Mouse (Mus musculus) WW6 (cell line): ENCODE results near the gene Ism2.
"Not testable (repeated sequence)": the region's sequence is repeated elsewhere in the genome, so short reads cannot be mapped to it uniquely, and the experiment has no call there.

Experiments used
- DNase-seq: peaks from one replicate; pipeline ENCODE4 v3.0.0-alpha.2; 2013; ENCODE audit warnings: low read depth, low spot score

The Ism2 gene

DNA sequence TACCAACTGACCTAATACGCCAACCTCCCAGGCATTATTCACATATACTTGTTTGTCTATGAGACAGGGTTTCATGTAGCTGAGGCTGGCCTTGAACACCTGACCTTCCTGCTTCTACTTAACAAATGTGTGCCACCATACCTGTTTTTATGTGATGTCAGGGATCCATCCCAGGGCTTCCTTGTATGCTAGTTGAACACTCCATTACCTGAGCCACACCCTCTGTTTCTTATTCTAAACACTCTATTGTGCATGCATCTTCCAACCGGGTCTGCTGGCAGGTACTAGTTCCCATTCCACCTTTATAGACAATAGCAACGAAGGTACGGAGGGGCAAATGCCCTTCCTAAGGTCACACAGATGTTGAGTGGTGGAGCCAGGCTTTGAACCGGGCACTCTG lies 10.4 kb downstream of the Ism2 start:
- DNase-seq: no peak

DNA sequence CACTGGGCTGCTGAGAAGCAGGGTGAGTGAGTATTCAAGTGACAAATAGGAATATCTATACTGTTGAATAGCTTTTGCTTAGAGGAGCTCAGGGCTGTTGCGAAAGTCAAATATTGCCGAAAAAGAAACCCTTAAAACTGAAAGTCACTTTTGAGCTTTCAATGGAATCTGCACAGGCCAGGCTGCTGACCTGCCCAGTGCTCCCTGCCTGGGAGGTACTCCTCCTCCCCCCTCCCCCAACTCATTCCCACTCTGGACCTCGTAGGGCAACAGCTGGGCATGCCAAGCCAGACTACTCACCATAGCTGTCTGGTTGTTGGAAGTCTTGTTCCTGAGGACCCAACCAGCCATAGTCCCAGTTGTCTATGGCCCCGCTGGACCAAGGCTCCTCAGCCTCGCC lies 14.8 kb downstream of the Ism2 start:
- no peak for DNase-seq

DNA sequence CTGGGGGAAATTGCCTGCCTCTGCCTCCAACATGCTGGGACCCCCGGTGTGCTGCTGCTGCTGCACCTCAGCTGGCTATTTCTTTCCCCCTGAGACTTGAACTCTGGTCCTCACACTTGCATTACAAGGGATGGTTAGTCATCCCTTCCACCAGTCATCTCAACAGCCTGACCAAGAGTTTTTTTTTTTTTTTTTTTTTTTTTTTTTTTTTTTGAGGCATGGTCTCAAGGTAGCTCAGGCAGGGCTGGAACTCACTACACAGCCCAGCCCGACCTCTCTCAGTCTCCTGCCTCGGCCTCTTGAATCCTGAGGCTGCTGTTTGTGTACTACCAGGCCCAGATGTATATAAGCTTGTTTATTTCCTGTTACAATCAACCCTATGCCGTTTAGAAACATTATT lies 15.2 kb downstream of the Ism2 start:
- no peak for DNase-seq

- DNase-seq: no peak
Observed at GRCm38 (mm10) chr12:87283706-87284105, 15.8 kb downstream of the Ism2 start.

DNA sequence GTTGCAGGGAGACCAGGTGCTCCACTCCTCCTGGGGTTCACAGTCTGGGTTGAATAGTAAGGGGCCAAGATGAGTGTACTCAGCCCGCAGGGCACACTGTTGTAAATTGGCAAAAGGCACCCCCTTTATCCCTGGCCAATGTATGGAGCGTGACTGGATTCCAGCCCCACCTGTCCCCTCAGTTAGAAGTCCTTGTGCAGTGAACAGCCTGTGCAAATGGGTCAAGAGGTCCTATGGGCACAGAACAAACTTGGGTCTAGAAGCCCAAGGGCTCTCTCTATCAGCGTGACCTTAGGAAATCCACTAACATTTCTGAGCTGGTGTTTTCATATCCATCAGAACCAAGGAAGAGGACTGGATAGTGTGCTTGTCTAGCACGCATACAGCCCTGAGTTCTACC lies 16.8 kb downstream of the Ism2 start:
- DNase-seq: no peak

GRCm38 (mm10) chr12:87281766-87282165 lies 17.7 kb downstream of the Ism2 start:
- no peak for DNase-seq

DNA sequence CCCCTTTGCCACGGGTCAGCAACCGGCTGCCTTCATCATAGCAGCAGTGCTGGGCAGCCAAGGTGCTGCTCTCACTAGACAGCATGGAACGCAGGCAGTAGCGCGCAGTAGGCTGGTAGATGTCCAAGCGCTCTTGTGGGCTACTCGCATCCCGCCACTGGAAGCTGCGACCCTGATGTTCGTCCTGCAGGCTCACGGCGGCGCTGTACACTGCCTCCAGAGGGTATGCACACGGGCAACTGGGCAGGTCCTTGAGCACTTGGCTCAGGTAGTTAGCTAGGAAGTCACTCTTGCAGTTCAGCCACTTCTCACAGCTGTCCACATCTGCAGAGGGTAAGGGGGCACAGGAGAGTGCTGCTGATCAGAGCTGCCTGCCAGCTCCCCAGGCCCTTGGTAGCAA lies 19.6 kb downstream of the Ism2 start:
- DNase-seq: no peak

GRCm38 (mm10) chr12:87279350-87279749 lies 20.2 kb downstream of the Ism2 start:
- DNase-seq: no peak

DNA sequence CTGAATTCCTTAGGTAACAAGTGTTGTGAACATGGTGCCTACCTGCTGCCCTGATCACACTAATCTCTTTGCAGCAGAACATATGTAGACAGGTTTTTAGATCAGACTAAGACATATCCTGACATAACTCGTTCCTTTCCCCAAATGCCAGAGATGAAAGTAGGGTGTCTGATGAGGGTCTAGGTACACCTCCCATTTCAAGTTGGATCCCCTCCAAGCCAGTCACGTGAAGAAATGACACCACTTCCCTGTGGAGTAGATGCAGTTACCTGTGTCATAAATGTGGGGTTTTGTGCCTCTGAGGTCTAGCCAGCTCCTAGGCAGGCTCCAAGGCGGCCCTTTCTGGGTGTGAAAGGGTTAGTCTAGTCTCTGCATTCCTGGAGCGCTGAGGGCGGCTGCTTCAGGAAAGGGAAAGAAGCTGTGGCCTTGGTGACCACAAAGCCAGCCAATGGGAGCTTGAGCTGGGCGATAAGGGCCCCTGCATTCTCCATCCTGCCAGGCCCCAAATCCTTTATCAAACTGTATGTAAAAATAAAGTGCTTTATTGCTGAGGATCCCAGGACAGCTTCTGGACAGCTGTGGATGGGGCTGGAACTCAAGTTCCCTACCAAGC lies 21.3 kb downstream of the Ism2 start:
- no peak for DNase-seq

- DNase-seq: not testable (repeated sequence)
Observed at GRCm38 (mm10) chr12:87277251-87277650, 22.3 kb downstream of the Ism2 start.

- no peak for DNase-seq
Observed at GRCm38 (mm10) chr12:87274853-87275831, 24.4 kb downstream of the Ism2 start.

- DNase-seq: no peak
Observed at GRCm38 (mm10) chr12:87267682-87268081, 31.8 kb downstream of the Ism2 start.

DNA sequence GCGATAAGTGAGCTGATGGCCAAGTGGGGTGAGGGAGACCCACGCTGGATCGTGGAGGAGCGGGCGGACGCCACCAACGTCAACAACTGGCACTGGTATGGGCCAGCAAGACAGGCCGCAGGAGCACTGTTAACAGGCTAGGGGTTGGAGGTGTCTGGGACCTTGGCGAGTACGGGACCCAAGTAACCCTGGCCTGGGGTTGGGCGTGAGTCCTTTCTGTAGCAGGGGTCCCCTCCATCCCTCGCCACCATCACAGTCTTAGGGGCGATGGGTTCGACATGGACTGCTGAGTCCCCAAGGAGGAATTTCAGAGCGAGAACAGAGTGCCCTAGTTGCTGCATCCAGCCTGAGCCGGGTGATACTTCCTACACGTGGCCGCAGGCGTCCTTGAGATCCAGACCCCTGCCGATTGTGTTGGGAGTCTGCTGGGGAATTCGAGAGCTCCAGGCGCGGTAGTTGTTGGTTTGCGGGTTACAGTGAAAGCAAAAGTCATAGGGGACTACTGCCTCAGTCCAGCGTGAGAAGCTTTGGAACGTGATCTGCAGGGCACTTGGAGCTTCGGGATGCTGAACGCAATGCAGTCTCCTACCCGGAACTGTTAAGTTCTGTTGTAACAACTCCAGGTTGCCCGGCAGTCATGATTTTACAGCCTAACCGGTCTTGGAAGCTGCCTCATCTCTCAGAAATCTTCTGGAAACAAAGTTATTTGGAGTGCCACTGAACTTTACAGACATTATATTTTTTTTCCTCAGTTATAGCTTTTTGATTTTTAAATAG lies 32.5 kb downstream of the Ism2 start:
- no peak for DNase-seq

DNA sequence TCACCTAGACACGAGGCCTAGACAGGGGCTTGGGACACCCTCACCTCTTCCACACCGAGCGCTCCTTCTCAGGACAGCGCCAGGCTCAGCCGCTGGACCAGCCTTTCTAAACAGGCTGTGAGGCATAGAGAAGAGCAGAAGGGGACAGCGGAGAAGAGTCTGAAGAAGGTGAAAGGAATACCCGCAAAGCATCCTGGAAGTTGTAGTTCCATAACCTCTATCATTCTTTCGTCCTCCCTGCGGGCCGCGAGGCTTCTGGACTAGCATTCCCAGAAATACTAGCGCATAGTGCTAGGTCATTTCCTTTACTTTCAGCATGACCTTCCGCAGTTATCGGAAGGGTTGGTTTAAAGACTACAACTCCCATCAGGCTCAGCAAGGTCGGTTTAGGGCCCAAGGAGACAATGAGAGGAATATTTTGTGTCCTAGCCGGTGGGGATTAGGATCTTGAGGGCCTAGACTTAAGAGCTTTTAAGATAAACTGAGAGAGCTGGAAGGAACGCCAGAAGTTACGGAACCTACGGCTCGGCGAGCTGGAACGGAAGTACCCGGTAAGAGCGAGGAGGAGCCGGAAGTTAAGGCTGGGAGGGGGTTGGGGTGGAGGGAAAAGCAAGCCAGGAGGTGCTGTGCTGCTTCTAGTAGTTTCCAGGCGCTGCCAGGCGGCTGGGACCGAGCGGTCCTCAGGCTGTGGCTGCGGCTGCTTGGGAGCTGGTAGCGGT lies 33.2 kb downstream of the Ism2 start, which contains the start of the genes Vipas39 and Ahsa1:
TSS of gene Vipas39 (minus strand) at position 149 of the 719 bp plus-strand sequence.
TSS of gene Ahsa1 (plus strand) at position 372 of the 719 bp plus-strand sequence.
- peak; percentile 84 for DNase-seq

- DNase-seq: no peak
Observed at GRCm38 (mm10) chr12:87265444-87265843, 34.1 kb downstream of the Ism2 start.

DNA sequence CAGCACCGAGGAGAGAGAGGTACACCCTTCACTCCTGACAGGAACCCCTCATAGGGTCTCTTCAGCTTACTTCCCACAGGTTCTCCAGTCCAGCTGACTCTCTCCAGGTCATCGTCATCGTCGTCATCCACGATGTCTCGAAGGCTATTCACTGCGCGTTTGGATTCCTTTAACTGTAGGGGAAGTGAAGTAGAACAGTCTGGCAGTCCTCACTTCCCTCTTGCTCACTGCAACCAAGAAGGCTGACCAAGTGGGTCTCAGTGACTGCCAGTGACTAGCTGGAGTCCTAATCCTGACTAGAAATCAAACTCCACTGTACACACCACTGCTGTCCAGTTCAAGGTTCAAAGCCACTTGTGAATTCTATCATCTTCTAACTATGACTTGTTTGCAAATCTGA lies 38.9 kb downstream of the Ism2 start:
- DNase-seq: no peak

DNA sequence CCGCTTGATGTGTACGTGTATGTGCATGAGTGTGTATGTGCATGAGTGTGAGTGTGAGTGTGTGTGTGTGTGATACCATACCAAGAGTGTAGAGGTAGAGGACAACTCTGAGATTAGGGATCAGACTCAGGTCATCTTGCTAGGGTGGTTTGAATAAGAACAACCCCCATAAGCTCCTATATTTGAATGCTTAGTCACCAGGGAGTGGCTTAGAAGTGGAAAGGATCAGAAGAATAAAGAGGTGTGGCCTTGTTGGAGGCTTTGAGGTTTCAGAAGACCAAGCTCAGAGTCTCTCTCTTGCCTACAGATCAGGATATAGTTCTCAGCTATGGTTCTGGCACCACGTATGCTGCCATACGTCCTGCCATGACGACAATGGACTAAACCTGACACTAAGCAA lies 42.9 kb downstream of the Ism2 start:
- no peak for DNase-seq

- DNase-seq: no peak
Observed at GRCm38 (mm10) chr12:87253878-87254277, 45.6 kb downstream of the Ism2 start.

- DNase-seq: no peak
Observed at GRCm38 (mm10) chr12:87250161-87250560, 49.3 kb downstream of the Ism2 start.

GRCm38 (mm10) chr12:87238632-87239031 lies 60.9 kb downstream of the Ism2 start, which contains the start of gene Noxred1:
TSS of gene Noxred1 (minus strand) at chr12:87238732.
- DNase-seq: no peak

DNA sequence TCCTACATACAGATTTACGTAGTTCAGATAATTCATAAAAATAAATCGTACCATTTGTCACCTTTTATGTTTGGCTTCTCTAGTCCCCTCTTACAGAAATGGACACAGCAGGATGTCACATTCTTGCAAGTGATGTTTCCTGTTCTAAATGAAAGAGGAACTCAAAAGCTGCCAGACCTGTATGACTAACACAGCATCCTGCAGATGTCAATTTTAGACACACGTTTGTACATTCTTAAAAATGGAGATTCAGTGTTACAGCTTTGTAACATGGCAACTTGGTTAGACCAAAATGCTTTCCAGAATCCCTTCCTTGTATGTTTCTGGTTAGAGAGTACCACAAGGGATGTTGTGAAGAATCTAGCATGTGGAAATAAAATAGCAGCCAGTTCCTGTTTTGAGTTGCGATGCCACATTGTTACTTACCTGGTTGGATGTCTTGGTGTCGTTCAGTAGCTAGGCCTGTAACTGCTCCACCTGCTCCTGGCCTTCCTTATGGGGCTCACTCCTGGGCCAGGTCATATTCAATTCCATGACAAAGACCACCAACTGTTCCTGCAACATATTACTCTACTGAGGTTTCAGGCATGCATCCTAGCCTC lies 62.5 kb downstream of the Ism2 start:
- DNase-seq: no peak
